Mouse (Mus musculus): ENCODE measurements around the gene Zfp991.
"Not testable (repeated sequence)": the region's sequence is repeated elsewhere in the genome, so short reads cannot be mapped to it uniquely, and the experiment has no call there.

- TF ChIP-seq CTCF (IDR thresholded peaks at IDR 0.05; ENCODE audit: low read depth, low read length); POLR2A (IDR thresholded peaks at IDR 0.05; ENCODE audit: borderline replicate concordance, low read depth, low read length): not testable (repeated sequence)
These were observed 88.4 kb downstream of the Zfp991 start for GRCm38 (mm10) chr4:147220226-147220625.

Measured in bone marrow macrophage, adult 2 months (primary cell).